Mouse (Mus musculus) heart, adult 2 months (tissue): ENCODE data around the gene Rpl15.
"Not testable (repeated sequence)": the region's sequence is repeated elsewhere in the genome, so short reads cannot be mapped to it uniquely, and the experiment has no call there.

Experiments used
- CTCF ChIP-seq: fragments of 200-600 bp; IDR thresholded peaks from 2 replicates; pipeline ENCODE4 v1.8.1; 2022; ENCODE audit warnings: antibody characterized with exemption, mild to moderate bottlenecking, moderate library complexity
- POLR2A ChIP-seq: fragments of 200-500 bp; IDR thresholded peaks from 2 replicates; pipeline ENCODE4 v1.6.1; 2011; ENCODE audit warnings: mild to moderate bottlenecking, low read depth, low read length, control low read depth; ENCODE audit not compliant: insufficient read depth

DNA sequence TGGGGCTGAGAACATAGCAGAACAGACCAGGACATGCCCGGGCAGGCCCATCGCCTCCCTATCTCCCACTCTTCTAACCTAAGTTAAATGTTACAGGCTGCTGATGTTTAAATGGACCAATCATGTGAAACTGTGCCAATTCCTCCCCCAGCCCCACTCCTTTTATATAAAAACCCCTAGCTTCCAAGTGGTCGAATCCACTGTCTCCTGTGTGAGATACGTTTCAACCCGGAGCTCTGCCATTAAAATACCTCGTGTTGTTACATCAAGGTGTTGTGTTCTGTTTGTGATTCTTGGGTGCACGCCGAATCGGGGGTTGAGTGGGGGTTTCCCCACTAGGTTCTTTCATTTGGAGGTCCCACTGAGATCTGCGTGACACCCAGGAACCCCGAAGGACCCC lies 45.8 kb downstream of the Rpl15 start:
- not testable (repeated sequence) for TF ChIP-seq CTCF, POLR2A
